Mouse (Mus musculus): ENCODE measurements around the gene 2200002D01Rik. TPM values are rescaled to one million over a fixed set of nuclear protein-coding genes. Genes with fewer than 3 reads are reported as not detected.

Gene 2200002D01Rik
- polyA plus RNA-seq, 2 experiments = 1.3 to 4.8 TPM

GRCm38 (mm10) chr7:29279261-29279660, 31.0 kb upstream of the 2200002D01Rik start:
- no peak for ATAC-seq (ENCODE audit: insufficient read depth)
- no peak overlapping the region for H3K4me3 ChIP-seq (ENCODE audit: insufficient read depth in 1 of 2, low read depth in 2 of 2, low read length in 2 of 2)
- no peak overlapping the region for H3K4me2 ChIP-seq (ENCODE audit: low read depth)
- H3K27ac ChIP-seq = no peak overlapping the region
- peaks cover 0 to 7% of the 10 kb centered on the region in 2 experiments; a peak in 3 of 4 replicates for H3K4me1 ChIP-seq (replicated peaks; ENCODE audit: control insufficient read depth in 2 of 2, insufficient read depth in 2 of 2, low read length in 1 of 2)
- H3K27me3 ChIP-seq (ENCODE audit: control insufficient read depth, insufficient read depth, low read length) = peaks cover 6% of the 10 kb centered on the region
- no peaks in the 10 kb centered on the region for H3K36me3 ChIP-seq (replicated peaks; ENCODE audit: control insufficient read depth, insufficient read depth, low read depth)
- H3K9ac ChIP-seq (replicated peaks) = no peak overlapping the region
- DNase-seq (ENCODE audit: low read depth in 3 of 3, low spot score in 3 of 3) = no peak
- no peaks in the 10 kb centered on the region for H3K9me3 ChIP-seq (ENCODE audit: control insufficient read depth, low read length)
- TF ChIP-seq CTCF (IDR thresholded peaks at IDR 0.05; ENCODE audit: low read depth) = no peak
- no peak for TF ChIP-seq EP300 (IDR thresholded peaks at IDR 0.05; ENCODE audit: low read depth)

- TF ChIP-seq CTCF (IDR thresholded peaks at IDR 0.05; ENCODE audit: low read depth) = no peak
- TF ChIP-seq EP300 (IDR thresholded peaks at IDR 0.05; ENCODE audit: low read depth) = no peak
- Histone ChIP-seq H3K4me1 (replicated peaks; ENCODE audit: control insufficient read depth in 2 of 2, insufficient read depth in 2 of 2, low read length in 1 of 2) (peaks cover 0 to 7% of the 10 kb centered on the region in 2 experiments; a peak in 3 of 4 replicates), H3K4me3 (ENCODE audit: insufficient read depth in 1 of 2, low read depth in 2 of 2, low read length in 2 of 2) (no peak overlapping the region), H3K9me3 (ENCODE audit: control insufficient read depth, low read length) (no peaks in the 10 kb centered on the region), H3K4me2 (ENCODE audit: low read depth) (no peak overlapping the region), H3K9ac (replicated peaks) (no peak overlapping the region), H3K27ac (no peak overlapping the region), H3K36me3 (replicated peaks; ENCODE audit: control insufficient read depth, insufficient read depth, low read depth) (no peaks in the 10 kb centered on the region), H3K27me3 (ENCODE audit: control insufficient read depth, insufficient read depth, low read length) (peaks cover 6% of the 10 kb centered on the region)
- WGBS (ENCODE audit: insufficient replicate concordance) = 66% methylated on average over 4 of the region's 4 CpGs
- ATAC-seq (ENCODE audit: insufficient read depth) = no peak
- no peak for DNase-seq (ENCODE audit: low read depth in 3 of 3, low spot score in 3 of 3)
These were observed 29.2 kb upstream of the 2200002D01Rik start for GRCm38 (mm10) chr7:29277510-29277909.

GRCm38 (mm10) chr7:29276715-29277114, 28.4 kb upstream of the 2200002D01Rik start:
- TF ChIP-seq CTCF (IDR thresholded peaks at IDR 0.05; ENCODE audit: low read depth) (no peak), EP300 (IDR thresholded peaks at IDR 0.05; ENCODE audit: low read depth) (no peak)
- Histone ChIP-seq H3K36me3 (replicated peaks; ENCODE audit: control insufficient read depth, insufficient read depth, low read depth) (no peaks in the 10 kb centered on the region), H3K27ac (no peak overlapping the region)

GRCm38 (mm10) chr7:29271687-29272465, 23.6 kb upstream of the 2200002D01Rik start:
- ATAC-seq (ENCODE audit: insufficient read depth) (no peak), DNase-seq (ENCODE audit: low read depth in 3 of 3, low spot score in 3 of 3) (no peak)
- Histone ChIP-seq H3K4me3 (ENCODE audit: insufficient read depth in 1 of 2, low read depth in 2 of 2, low read length in 2 of 2) (no peak overlapping the region), H3K27me3 (ENCODE audit: control insufficient read depth, insufficient read depth, low read length) (no peaks in the 10 kb centered on the region), H3K9me3 (ENCODE audit: control insufficient read depth, low read length) (no peaks in the 10 kb centered on the region), H3K27ac (no peak overlapping the region), H3K9ac (replicated peaks) (no peak overlapping the region), H3K4me1 (replicated peaks; ENCODE audit: control insufficient read depth in 2 of 2, insufficient read depth in 2 of 2, low read length in 1 of 2) (no peaks in the 10 kb centered on the region), H3K4me2 (ENCODE audit: low read depth) (no peak overlapping the region), H3K36me3 (replicated peaks; ENCODE audit: control insufficient read depth, insufficient read depth, low read depth) (no peaks in the 10 kb centered on the region)
- TF ChIP-seq CTCF (IDR thresholded peaks at IDR 0.05; ENCODE audit: low read depth) (no peak), EP300 (IDR thresholded peaks at IDR 0.05; ENCODE audit: low read depth) (no peak)
- WGBS (ENCODE audit: insufficient replicate concordance) = 60% methylated on average over 8 of the region's 8 CpGs

More at GRCm38 (mm10) chr7:29276715-29277114, 28.4 kb upstream of the 2200002D01Rik start:
- no peak overlapping the region for H3K4me3 ChIP-seq (ENCODE audit: insufficient read depth in 1 of 2, low read depth in 2 of 2, low read length in 2 of 2)
- H3K9ac ChIP-seq (replicated peaks) = no peak overlapping the region
- no peaks in the 10 kb centered on the region for H3K9me3 ChIP-seq (ENCODE audit: control insufficient read depth, low read length)
- no peak overlapping the region for H3K4me2 ChIP-seq (ENCODE audit: low read depth)
- H3K4me1 ChIP-seq (replicated peaks; ENCODE audit: control insufficient read depth in 2 of 2, insufficient read depth in 2 of 2, low read length in 1 of 2) = peaks cover 0 to 3% of the 10 kb centered on the region in 2 experiments; a peak in 3 of 4 replicates
- ATAC-seq (ENCODE audit: insufficient read depth) (no peak), DNase-seq (ENCODE audit: low read depth in 3 of 3, low spot score in 3 of 3) (no peak)
- 69% methylated on average over 5 of the region's 5 CpGs for WGBS (ENCODE audit: insufficient replicate concordance)
- peaks cover under 1% of the 10 kb centered on the region; the same call in 1 of the 2 replicates for H3K27me3 ChIP-seq (ENCODE audit: control insufficient read depth, insufficient read depth, low read length)

GRCm38 (mm10) chr7:29270445-29270844, 22.2 kb upstream of the 2200002D01Rik start:
- 68% methylated on average over 4 of the region's 4 CpGs for WGBS (ENCODE audit: insufficient replicate concordance)
- H3K4me2 ChIP-seq (ENCODE audit: low read depth) = no peak overlapping the region
- H3K9ac ChIP-seq (replicated peaks) = no peak overlapping the region
- DNase-seq (ENCODE audit: low read depth in 3 of 3, low spot score in 3 of 3) = no peak
- H3K4me1 ChIP-seq (replicated peaks; ENCODE audit: control insufficient read depth in 2 of 2, insufficient read depth in 2 of 2, low read length in 1 of 2) = no peaks in the 10 kb centered on the region
- H3K36me3 ChIP-seq (replicated peaks; ENCODE audit: control insufficient read depth, insufficient read depth, low read depth) = no peaks in the 10 kb centered on the region
- ATAC-seq (ENCODE audit: insufficient read depth) = no peak
- no peak for TF ChIP-seq CTCF (IDR thresholded peaks at IDR 0.05; ENCODE audit: low read depth)
- no peak for TF ChIP-seq EP300 (IDR thresholded peaks at IDR 0.05; ENCODE audit: low read depth)
- no peaks in the 10 kb centered on the region for H3K9me3 ChIP-seq (ENCODE audit: control insufficient read depth, low read length)
- no peak overlapping the region for H3K27ac ChIP-seq
- H3K27me3 ChIP-seq (ENCODE audit: control insufficient read depth, insufficient read depth, low read length) = no peaks in the 10 kb centered on the region
- no peak overlapping the region for H3K4me3 ChIP-seq (ENCODE audit: insufficient read depth in 1 of 2, low read depth in 2 of 2, low read length in 2 of 2)

All from liver, embryonic 14.5 days (tissue).